ENCODE assay signal across 8 mouse cellular contexts in genomic region chr3:115888310-115889106, GRCm38 (mm10). TPM values are rescaled to one million over a fixed set of nuclear protein-coding genes. Genes with fewer than 3 reads are reported as not detected.
A peak's percentile ranks its signal among the peaks of the same experiment; 100 is the strongest.
DNase-seq lines count a peak whose midpoint lies in the region; ATAC-seq and TF ChIP-seq lines count a peak whose summit lies in the region.

No protein-coding gene starts in this region.

- no peaks in the 10 kb centered on the region for H3K36me3 ChIP-seq in limb, embryonic 11.5 days (ENCODE audit: control insufficient read depth, insufficient read depth, low read length)
- no peaks in the 10 kb centered on the region for H3K36me3 ChIP-seq in neural tube, embryonic 12.5 days

- H3K9me3 ChIP-seq in limb, embryonic 11.5 days (ENCODE audit: control insufficient read depth, low read length) = no peaks in the 10 kb centered on the region
- H3K9me3 ChIP-seq in neural tube, embryonic 12.5 days = no peaks in the 10 kb centered on the region

- peak; percentile 39 for ATAC-seq in cerebellum, adult (ENCODE audit: insufficient number of reproducible peaks, low FRiP score, low TSS enrichment)
- peak; percentile 55 for ATAC-seq in limb, embryonic 11.5 days (ENCODE audit: insufficient number of reproducible peaks, low FRiP score, low TSS enrichment, low read depth)
- ATAC-seq in neural tube, embryonic 12.5 days (ENCODE audit: low FRiP score, low read depth) = peak; percentile 54

- H3K27ac ChIP-seq in embryonic fibroblast, embryonic 13.5 days (ENCODE audit: insufficient read depth, low read length) = peak overlapping the region; percentile 44; the same call in 1 of the 2 replicates
- H3K27ac ChIP-seq in limb, embryonic 11.5 days (replicated peaks; ENCODE audit: low read depth, low read length) = no peak overlapping the region
- H3K27ac ChIP-seq in neural tube, embryonic 12.5 days = 0 out of 2 replicates have a peak overlapping the region, but pooled peaks have one; percentile 32

- H3K27me3 ChIP-seq in limb, embryonic 11.5 days (ENCODE audit: control insufficient read depth, insufficient read depth, low read length) = no peaks in the 10 kb centered on the region
- H3K27me3 ChIP-seq in neural tube, embryonic 12.5 days (replicated peaks) = no peaks in the 10 kb centered on the region

- no peak for TF ChIP-seq CTCF in embryonic fibroblast, embryonic 13.5 days (IDR thresholded peaks at IDR 0.05; ENCODE audit: borderline replicate concordance, insufficient read depth, low read length)

- H3K4me2 ChIP-seq in limb, embryonic 11.5 days (ENCODE audit: low read depth, severe bottlenecking) = peak overlapping the region; percentile 84
- H3K4me2 ChIP-seq in neural tube, embryonic 12.5 days (replicated peaks) = peak overlapping the region; percentile 84

- DNase-seq in cerebellum, adult 9-11 months = no peak
- peak; percentile 1 for DNase-seq in ovary, postnatal 14 days (ENCODE audit: low spot score)
- DNase-seq in ovary, postnatal 36 days (ENCODE audit: low spot score) = no peak
- no peak for DNase-seq in limb, embryonic 11.5 days (ENCODE audit: low spot score)
- no peak for DNase-seq in layer of hippocampus, postnatal 10 days (ENCODE audit: low spot score in 2 of 2)

- peak overlapping the region; percentile 68 for H3K9ac ChIP-seq in limb, embryonic 11.5 days (ENCODE audit: low read length)
- peak overlapping the region; percentile 74 for H3K9ac ChIP-seq in neural tube, embryonic 12.5 days

- WGBS in limb, embryonic 11.5 days = 2% methylated on average over 21 of the region's 21 CpGs
- 5% methylated on average over 21 of the region's 21 CpGs for WGBS in neural tube, embryonic 12.5 days

- TF ChIP-seq POLR2A in embryonic fibroblast, embryonic 13.5 days (IDR thresholded peaks at IDR 0.05; ENCODE audit: low read depth, low read length) = no peak

- no peaks in the 10 kb centered on the region; the same call in 1 of the 2 replicates for H3K4me1 ChIP-seq in embryonic fibroblast, embryonic 13.5 days (ENCODE audit: control insufficient read depth, insufficient read depth, low read length)
- no peaks in the 10 kb centered on the region for H3K4me1 ChIP-seq in limb, embryonic 11.5 days (ENCODE audit: control insufficient read depth, insufficient read depth, low read length)
- H3K4me1 ChIP-seq in neural tube, embryonic 12.5 days = peaks cover 3% of the 10 kb centered on the region; the same call in 1 of the 2 replicates

- peak overlapping the region; percentile 90 for H3K4me3 ChIP-seq in embryonic fibroblast, embryonic 13.5 days (ENCODE audit: insufficient read depth, low read length)
- H3K4me3 ChIP-seq in limb, embryonic 11.5 days (ENCODE audit: low read depth, low read length) = peak overlapping the region; percentile 80
- H3K4me3 ChIP-seq in neural tube, embryonic 12.5 days = peak overlapping the region; percentile 76

RNA-seq across cellular contexts. Expression of gene Dph5, which starts 0.9 kb away (rescaled TPM):
- polyA plus RNA-seq in embryonic fibroblast, embryonic 13.5 days (2011; ENCODE audit: insufficient read length, low read depth, missing spikeins) = 16.1 and 17.9 TPM in 2 replicates
- polyA plus RNA-seq in limb, embryonic 11.5 days (2014; fragmentation: Nextera tagmentation; extraction: Ambion mirVana) = 23.7 and 25.1 TPM in 2 replicates
- 28.0 and 28.9 TPM in 2 replicates for polyA plus RNA-seq in neural tube, embryonic 12.5 days (2016; fragmentation: Nextera tagmentation; extraction: Ambion mirVana)
- 10 to 100 TPM; 12.3 to 13.5 TPM for total RNA-seq in layer of hippocampus, postnatal 10 days (2021)
